Mouse (Mus musculus): ENCODE results near the gene Sftpd. TPM values are rescaled to one million over a fixed set of nuclear protein-coding genes. Genes with fewer than 3 reads are reported as not detected.

Gene Sftpd
- polyA plus RNA-seq (2014; fragmentation: Nextera tagmentation; extraction: Ambion mirVana) = not detected in 2 replicates

GRCm38 (mm10) chr14:41185059-41185821 lies at the start of gene Sftpd:
Gene Sftpd, minus strand, starts transcription at chr14:41185149.
- Histone ChIP-seq H3K36me3 (ENCODE audit: control insufficient read depth, insufficient read depth, low read length) (no peaks in the 10 kb centered on the region), H3K27me3 (ENCODE audit: control insufficient read depth, insufficient read depth, low read length) (no peaks in the 10 kb centered on the region), H3K9ac (ENCODE audit: low read length) (no peak within 1 kb of the TSS), H3K4me2 (ENCODE audit: low read depth) (no peak within 1 kb of the TSS), H3K9me3 (ENCODE audit: control insufficient read depth, low read length) (no peaks in the 10 kb centered on the region), H3K4me3 (ENCODE audit: low read depth, low read length) (no peak within 1 kb of the TSS), H3K4me1 (ENCODE audit: control insufficient read depth, insufficient read depth, low read length) (no peaks in the 10 kb centered on the region), H3K27ac (ENCODE audit: low read depth, low read length) (no peak within 1 kb of the TSS)
- DNase-seq (ENCODE audit: low spot score) (no peak), ATAC-seq (ENCODE audit: insufficient read depth, low FRiP score, low TSS enrichment) (no peak)
- WGBS = 83% methylated on average over 4 of the region's 4 CpGs

- Histone ChIP-seq H3K27me3 (ENCODE audit: control insufficient read depth, insufficient read depth, low read length) (no peaks in the 10 kb centered on the region), H3K36me3 (ENCODE audit: control insufficient read depth, insufficient read depth, low read length) (no peaks in the 10 kb centered on the region), H3K9me3 (ENCODE audit: control insufficient read depth, low read length) (no peaks in the 10 kb centered on the region), H3K4me3 (ENCODE audit: low read depth, low read length) (no peak overlapping the region), H3K4me2 (ENCODE audit: low read depth) (no peak overlapping the region), H3K4me1 (ENCODE audit: control insufficient read depth, insufficient read depth, low read length) (no peaks in the 10 kb centered on the region), H3K27ac (ENCODE audit: low read depth, low read length) (no peak overlapping the region), H3K9ac (ENCODE audit: low read length) (no peak overlapping the region)
- DNase-seq (ENCODE audit: low spot score) (no peak), ATAC-seq (ENCODE audit: insufficient read depth, low FRiP score, low TSS enrichment) (no peak)
- 71% methylated on average over 6 of the region's 6 CpGs for WGBS
Observed at GRCm38 (mm10) chr14:41198037-41198730, 13.2 kb upstream of the Sftpd start.

GRCm38 (mm10) chr14:41189496-41189895 lies 4.5 kb upstream of the Sftpd start:
- Histone ChIP-seq H3K27ac (ENCODE audit: low read depth, low read length) (no peak overlapping the region), H3K4me3 (ENCODE audit: low read depth, low read length) (no peak overlapping the region), H3K27me3 (ENCODE audit: control insufficient read depth, insufficient read depth, low read length) (no peaks in the 10 kb centered on the region), H3K9me3 (ENCODE audit: control insufficient read depth, low read length) (no peaks in the 10 kb centered on the region), H3K4me1 (ENCODE audit: control insufficient read depth, insufficient read depth, low read length) (no peaks in the 10 kb centered on the region), H3K9ac (ENCODE audit: low read length) (no peak overlapping the region), H3K4me2 (ENCODE audit: low read depth) (no peak overlapping the region), H3K36me3 (ENCODE audit: control insufficient read depth, insufficient read depth, low read length) (no peaks in the 10 kb centered on the region)
- WGBS = 81% methylated on average over 2 of the region's 2 CpGs
- DNase-seq (ENCODE audit: low spot score) (no peak), ATAC-seq (ENCODE audit: insufficient read depth, low FRiP score, low TSS enrichment) (no peak)

GRCm38 (mm10) chr14:41174802-41175201 lies 10.1 kb downstream of the Sftpd start:
- H3K4me1 ChIP-seq (ENCODE audit: control insufficient read depth, insufficient read depth, low read length) = no peaks in the 10 kb centered on the region
- ATAC-seq (ENCODE audit: insufficient read depth, low FRiP score, low TSS enrichment) = no peak

GRCm38 (mm10) chr14:41170514-41170913 lies 14.4 kb downstream of the Sftpd start:
- Histone ChIP-seq H3K9ac (ENCODE audit: low read length) (no peak overlapping the region), H3K4me1 (ENCODE audit: control insufficient read depth, insufficient read depth, low read length) (no peaks in the 10 kb centered on the region), H3K36me3 (ENCODE audit: control insufficient read depth, insufficient read depth, low read length) (no peaks in the 10 kb centered on the region), H3K27ac (ENCODE audit: low read depth, low read length) (no peak overlapping the region), H3K4me2 (ENCODE audit: low read depth) (no peak overlapping the region), H3K4me3 (ENCODE audit: low read depth, low read length) (no peak overlapping the region), H3K9me3 (ENCODE audit: control insufficient read depth, low read length) (no peaks in the 10 kb centered on the region), H3K27me3 (ENCODE audit: control insufficient read depth, insufficient read depth, low read length) (no peaks in the 10 kb centered on the region)
- WGBS = 82% methylated on average over 2 of the region's 2 CpGs
- no peak for DNase-seq (ENCODE audit: low spot score)
- no peak for ATAC-seq (ENCODE audit: insufficient read depth, low FRiP score, low TSS enrichment)

More at GRCm38 (mm10) chr14:41174802-41175201, 10.1 kb downstream of the Sftpd start:
- no peak overlapping the region for H3K27ac ChIP-seq (ENCODE audit: low read depth, low read length)
- H3K4me2 ChIP-seq (ENCODE audit: low read depth) = no peak overlapping the region
- no peak for DNase-seq (ENCODE audit: low spot score)
- 67% methylated on average over 1 of the region's 1 CpGs for WGBS
- H3K27me3 ChIP-seq (ENCODE audit: control insufficient read depth, insufficient read depth, low read length) = no peaks in the 10 kb centered on the region
- H3K4me3 ChIP-seq (ENCODE audit: low read depth, low read length) = no peak overlapping the region
- H3K9me3 ChIP-seq (ENCODE audit: control insufficient read depth, low read length) = no peaks in the 10 kb centered on the region
- no peak overlapping the region for H3K9ac ChIP-seq (ENCODE audit: low read length)
- no peaks in the 10 kb centered on the region for H3K36me3 ChIP-seq (ENCODE audit: control insufficient read depth, insufficient read depth, low read length)

GRCm38 (mm10) chr14:41168567-41168966 lies 16.4 kb downstream of the Sftpd start:
- DNase-seq (ENCODE audit: low spot score) (no peak), ATAC-seq (ENCODE audit: insufficient read depth, low FRiP score, low TSS enrichment) (no peak)
- Histone ChIP-seq H3K9ac (ENCODE audit: low read length) (no peak overlapping the region), H3K27ac (ENCODE audit: low read depth, low read length) (no peak overlapping the region), H3K27me3 (ENCODE audit: control insufficient read depth, insufficient read depth, low read length) (no peaks in the 10 kb centered on the region), H3K4me3 (ENCODE audit: low read depth, low read length) (no peak overlapping the region), H3K36me3 (ENCODE audit: control insufficient read depth, insufficient read depth, low read length) (no peaks in the 10 kb centered on the region), H3K9me3 (ENCODE audit: control insufficient read depth, low read length) (no peaks in the 10 kb centered on the region), H3K4me2 (ENCODE audit: low read depth) (no peak overlapping the region), H3K4me1 (ENCODE audit: control insufficient read depth, insufficient read depth, low read length) (no peaks in the 10 kb centered on the region)
- WGBS = 84% methylated on average over 1 of the region's 1 CpGs

GRCm38 (mm10) chr14:41167278-41167677 lies 17.7 kb downstream of the Sftpd start:
- H3K9me3 ChIP-seq (ENCODE audit: control insufficient read depth, low read length) = no peaks in the 10 kb centered on the region
- no peak overlapping the region for H3K27ac ChIP-seq (ENCODE audit: low read depth, low read length)
- no peaks in the 10 kb centered on the region for H3K36me3 ChIP-seq (ENCODE audit: control insufficient read depth, insufficient read depth, low read length)
- H3K9ac ChIP-seq (ENCODE audit: low read length) = no peak overlapping the region
- no peak for ATAC-seq (ENCODE audit: insufficient read depth, low FRiP score, low TSS enrichment)
- no peak for DNase-seq (ENCODE audit: low spot score)
- 81% methylated on average over 5 of the region's 5 CpGs for WGBS
- no peaks in the 10 kb centered on the region for H3K4me1 ChIP-seq (ENCODE audit: control insufficient read depth, insufficient read depth, low read length)
- no peak overlapping the region for H3K4me2 ChIP-seq (ENCODE audit: low read depth)
- no peak overlapping the region for H3K4me3 ChIP-seq (ENCODE audit: low read depth, low read length)
- H3K27me3 ChIP-seq (ENCODE audit: control insufficient read depth, insufficient read depth, low read length) = no peaks in the 10 kb centered on the region

GRCm38 (mm10) chr14:41162663-41163062 lies 22.3 kb downstream of the Sftpd start:
- 16% methylated on average over 2 of the region's 2 CpGs for WGBS
- DNase-seq (ENCODE audit: low spot score) = peak; percentile 17
- Histone ChIP-seq H3K4me1 (ENCODE audit: control insufficient read depth, insufficient read depth, low read length) (no peaks in the 10 kb centered on the region), H3K4me3 (ENCODE audit: low read depth, low read length) (no peak overlapping the region), H3K36me3 (ENCODE audit: control insufficient read depth, insufficient read depth, low read length) (no peaks in the 10 kb centered on the region), H3K27ac (ENCODE audit: low read depth, low read length) (no peak overlapping the region), H3K4me2 (ENCODE audit: low read depth) (no peak overlapping the region), H3K9me3 (ENCODE audit: control insufficient read depth, low read length) (no peaks in the 10 kb centered on the region), H3K27me3 (ENCODE audit: control insufficient read depth, insufficient read depth, low read length) (no peaks in the 10 kb centered on the region), H3K9ac (ENCODE audit: low read length) (no peak overlapping the region)
- no peak for ATAC-seq (ENCODE audit: insufficient read depth, low FRiP score, low TSS enrichment)

- Histone ChIP-seq H3K4me3 (ENCODE audit: low read depth, low read length) (no peak overlapping the region), H3K36me3 (ENCODE audit: control insufficient read depth, insufficient read depth, low read length) (no peaks in the 10 kb centered on the region), H3K9ac (ENCODE audit: low read length) (no peak overlapping the region), H3K4me1 (ENCODE audit: control insufficient read depth, insufficient read depth, low read length) (no peaks in the 10 kb centered on the region), H3K27ac (ENCODE audit: low read depth, low read length) (no peak overlapping the region), H3K4me2 (ENCODE audit: low read depth) (no peak overlapping the region), H3K9me3 (ENCODE audit: control insufficient read depth, low read length) (no peaks in the 10 kb centered on the region), H3K27me3 (ENCODE audit: control insufficient read depth, insufficient read depth, low read length) (no peaks in the 10 kb centered on the region)
- DNase-seq (ENCODE audit: low spot score) (no peak), ATAC-seq (ENCODE audit: insufficient read depth, low FRiP score, low TSS enrichment) (no peak)
- 47% methylated on average over 1 of the region's 1 CpGs for WGBS
Observed at GRCm38 (mm10) chr14:41160743-41161142, 24.2 kb downstream of the Sftpd start.

All from neural tube, embryonic 11.5 days (tissue).